Mouse (Mus musculus): ENCODE data around the gene Gm10772.

GRCm38 (mm10) chr13:66214349-66214748 is 13.0 kb downstream of the Gm10772 start:
- no peak for TF ChIP-seq CTCF (conservative IDR thresholded peaks at IDR 0.05 in 1 of 2, IDR thresholded peaks at IDR 0.05 in 1 of 2; ENCODE audit: low read depth in 2 of 2, low read length in 2 of 2)
- TF ChIP-seq IRF4 (IDR thresholded peaks at IDR 0.05; ENCODE audit: low read depth, low read length): no peak
- TF ChIP-seq TBP (conservative IDR thresholded peaks at IDR 0.05; ENCODE audit: low read depth, low read length): no peak
- TF ChIP-seq ETS1 (conservative IDR thresholded peaks at IDR 0.05; ENCODE audit: low read depth, low read length): no peak
- no peak for TF ChIP-seq MYC (IDR thresholded peaks at IDR 0.05; ENCODE audit: low read depth, low read length)
- TF ChIP-seq ZNF384 (IDR thresholded peaks at IDR 0.05; ENCODE audit: low read depth, low read length): no peak
- TF ChIP-seq KAT2A (IDR thresholded peaks at IDR 0.05; ENCODE audit: insufficient replicate concordance, low read length): no peak
- no peak for TF ChIP-seq POLR2A (IDR thresholded peaks at IDR 0.05; ENCODE audit: low read depth, low read length)
- no peak for TF ChIP-seq USF1 (IDR thresholded peaks at IDR 0.05; ENCODE audit: low read depth, low read length)
- TF ChIP-seq MAZ (IDR thresholded peaks at IDR 0.05; ENCODE audit: low read depth, low read length): no peak
- TF ChIP-seq SIN3A (IDR thresholded peaks at IDR 0.05; ENCODE audit: low read length): no peak

All from CH12.LX (cell line).